Mouse (Mus musculus) bone marrow, adult 2 months (tissue): ENCODE measurements around the gene Sesn3. TPM values are rescaled to one million over a fixed set of nuclear protein-coding genes. Genes with fewer than 3 reads are reported as not detected.

ENCODE experiments used
- H3K27ac ChIP-seq: fragments of 200-500 bp; 2 replicates; pipeline ENCODE4 v1.5.1; 2012; ENCODE audit warnings: low read depth, mild to moderate bottlenecking, control low read depth, inconsistent platforms, low read length; ENCODE audit not compliant: control insufficient read depth, poor library complexity, insufficient read depth
- H3K4me1 ChIP-seq: fragments of 200-500 bp; 2 replicates; pipeline ENCODE4 v1.6.1; 2011; ENCODE audit warnings: low read length; ENCODE audit not compliant: control insufficient read depth, insufficient read depth
- H3K4me3 ChIP-seq: fragments of 200-500 bp; replicated peaks from 2 replicates; pipeline ENCODE3; 2011; ENCODE audit warnings: mild to moderate bottlenecking, low read depth, low read length, control low read depth; ENCODE audit not compliant: control insufficient read depth
- CTCF ChIP-seq: fragments of 200-500 bp; IDR thresholded peaks from 2 replicates; pipeline ENCODE4 v1.5.1; 2011; ENCODE audit warnings: low read length, control low read depth; ENCODE audit not compliant: control insufficient read depth, insufficient read depth
- POLR2A ChIP-seq: fragments of 200-500 bp; IDR thresholded peaks from 2 replicates; pipeline ENCODE4 v1.6.1; 2011; ENCODE audit warnings: low read depth, mild to moderate bottlenecking, control low read depth, low read length, borderline replicate concordance; ENCODE audit not compliant: control insufficient read depth
- WGBS: fragments of 180-500 bp; shearing (Covaris S2); methylation state at CpG from one replicate; pipeline ENCODE4 v1.1.7; 2018; 5-methylcytosine and 5-hydroxymethylcytosine counted together
- polyA plus RNA-seq: library from polyadenylated mRNA; stranded (reverse); fragments of >200 nt; gene quantifications from 2 replicates; pipeline ENCODE4 v1.2.4, GENCODE M21; 2011; ENCODE audit warnings: low replicate concordance; ENCODE audit not compliant: missing spikeins, insufficient read depth, insufficient read length

Gene Sesn3
- polyA plus RNA-seq, 1 experiment, result 5.3 TPM

GRCm38 (mm10) chr9:14352337-14352736 lies 77.5 kb downstream of the Sesn3 start:
- TF ChIP-seq POLR2A, result no peak
- TF ChIP-seq CTCF, result no peak
- WGBS, result 92% methylated on average over 1 of the region's 1 CpGs
- Histone ChIP-seq H3K4me3 (no peak overlapping the region), H3K4me1 (peaks cover 3% of the 10 kb centered on the region), H3K27ac (no peak overlapping the region)

GRCm38 (mm10) chr9:14354852-14355251 lies 80.0 kb downstream of the Sesn3 start:
- no peak for TF ChIP-seq CTCF
- no peak for TF ChIP-seq POLR2A
- Histone ChIP-seq H3K4me3 (no peak overlapping the region), H3K4me1 (peaks cover 3% of the 10 kb centered on the region), H3K27ac (no peak overlapping the region)
- WGBS, result 80% methylated on average over 6 of the region's 6 CpGs

- 94% methylated on average over 4 of the region's 4 CpGs for WGBS
Measured at GRCm38 (mm10) chr9:14357033-14357432, 82.2 kb downstream of the Sesn3 start.

GRCm38 (mm10) chr9:14362068-14362768 lies 87.4 kb downstream of the Sesn3 start:
- Histone ChIP-seq H3K4me1 (peaks cover 8% of the 10 kb centered on the region), H3K27ac (no peak overlapping the region), H3K4me3 (no peak overlapping the region)
- WGBS, result 85% methylated on average over 8 of the region's 8 CpGs
- TF ChIP-seq POLR2A, result no peak
- TF ChIP-seq CTCF, result no peak

More at GRCm38 (mm10) chr9:14357033-14357432, 82.2 kb downstream of the Sesn3 start:
- no peak overlapping the region for H3K4me3 ChIP-seq
- no peak overlapping the region for H3K27ac ChIP-seq
- peaks cover 3% of the 10 kb centered on the region for H3K4me1 ChIP-seq
- TF ChIP-seq CTCF (no peak), POLR2A (no peak)

GRCm38 (mm10) chr9:14363540-14363939 lies 88.7 kb downstream of the Sesn3 start:
- no peak overlapping the region for H3K27ac ChIP-seq
- no peak for TF ChIP-seq POLR2A
- TF ChIP-seq CTCF, result no peak

GRCm38 (mm10) chr9:14364719-14365118 lies 89.9 kb downstream of the Sesn3 start:
- H3K27ac ChIP-seq, result no peak overlapping the region
- WGBS, result 66% methylated on average over 9 of the region's 9 CpGs
- H3K4me1 ChIP-seq, result peaks cover 8% of the 10 kb centered on the region
- no peak overlapping the region for H3K4me3 ChIP-seq
- TF ChIP-seq CTCF (no peak), POLR2A (no peak)

More at GRCm38 (mm10) chr9:14363540-14363939, 88.7 kb downstream of the Sesn3 start:
- Histone ChIP-seq H3K4me3 (no peak overlapping the region), H3K4me1 (peaks cover 8% of the 10 kb centered on the region)
- WGBS, result 74% methylated on average over 6 of the region's 6 CpGs

GRCm38 (mm10) chr9:14365481-14366125 lies 90.7 kb downstream of the Sesn3 start:
- H3K27ac ChIP-seq, result no peak overlapping the region; the same call in 1 of the 2 replicates

GRCm38 (mm10) chr9:14367850-14368249 lies 93.0 kb downstream of the Sesn3 start:
- no peak for TF ChIP-seq POLR2A
- no peak for TF ChIP-seq CTCF
- WGBS, result 81% methylated on average over 4 of the region's 4 CpGs
- H3K27ac ChIP-seq, result no peak overlapping the region
- H3K4me1 ChIP-seq, result peaks cover 8% of the 10 kb centered on the region
- no peak overlapping the region for H3K4me3 ChIP-seq

More at GRCm38 (mm10) chr9:14365481-14366125, 90.7 kb downstream of the Sesn3 start:
- TF ChIP-seq CTCF, result no peak
- TF ChIP-seq POLR2A, result no peak
- peaks cover 8% of the 10 kb centered on the region for H3K4me1 ChIP-seq
- no peak overlapping the region for H3K4me3 ChIP-seq
- WGBS, result 19% methylated on average over 4 of the region's 4 CpGs
